Mouse (Mus musculus) brain, adult 2 months (tissue): Measurements from ENCODE around the gene Gcn1l1.
"Not testable (repeated sequence)": the region's sequence is repeated elsewhere in the genome, so short reads cannot be mapped to it uniquely, and the experiment has no call there.

Experiments used
- DNase-seq: peaks from one replicate; pipeline ENCODE4 v3.0.0; 2011; ENCODE audit warnings: low read depth, low spot score

Gene Gcn1l1

DNA sequence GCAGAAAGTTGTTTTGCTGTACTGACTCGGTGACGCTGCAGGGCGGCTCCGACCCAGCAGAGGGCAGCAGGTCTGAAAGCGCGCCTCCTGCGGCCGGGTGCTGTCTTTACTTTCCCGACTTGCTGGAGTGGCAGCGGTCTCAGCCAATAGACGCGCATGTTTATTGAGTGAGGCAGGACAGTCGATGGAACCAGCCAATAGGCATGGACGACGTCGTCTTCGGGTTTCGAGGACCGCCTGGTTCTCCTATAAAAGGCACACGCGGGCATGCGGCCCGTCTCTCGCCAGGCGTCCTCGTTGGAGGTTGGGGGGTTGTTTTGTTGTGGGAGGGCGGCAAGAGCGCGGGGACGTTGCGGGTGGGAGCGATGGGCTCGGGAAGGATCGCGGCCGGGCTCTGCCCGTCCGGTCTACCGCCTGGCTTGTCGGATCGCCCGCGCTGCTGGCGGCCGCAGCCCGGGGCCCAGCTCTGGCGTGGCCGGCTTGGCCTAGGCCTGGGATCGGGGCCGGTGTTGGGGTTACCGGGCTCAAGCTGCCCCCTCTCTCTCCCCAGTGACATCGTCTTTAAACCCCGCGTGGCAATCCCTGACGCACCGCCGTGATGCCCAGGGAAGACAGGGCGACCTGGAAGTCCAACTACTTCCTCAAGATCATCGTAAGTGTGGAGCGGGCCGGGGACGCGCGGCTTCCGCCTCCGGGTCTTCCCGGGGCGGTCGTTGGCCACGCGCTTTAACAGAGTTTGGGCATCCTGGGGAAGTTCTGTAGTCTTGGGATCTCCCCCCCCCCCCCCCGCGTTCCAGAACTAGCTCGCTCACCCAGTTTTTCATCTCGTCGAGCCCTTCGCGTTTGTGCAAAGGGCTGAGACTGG is 5.6 kb upstream of the Gcn1l1 start, which contains the start of gene Rplp0:
TSS of gene Rplp0 (plus strand) at position 231 of the 865 bp plus-strand sequence.
- DNase-seq, result peak; percentile 100

DNA sequence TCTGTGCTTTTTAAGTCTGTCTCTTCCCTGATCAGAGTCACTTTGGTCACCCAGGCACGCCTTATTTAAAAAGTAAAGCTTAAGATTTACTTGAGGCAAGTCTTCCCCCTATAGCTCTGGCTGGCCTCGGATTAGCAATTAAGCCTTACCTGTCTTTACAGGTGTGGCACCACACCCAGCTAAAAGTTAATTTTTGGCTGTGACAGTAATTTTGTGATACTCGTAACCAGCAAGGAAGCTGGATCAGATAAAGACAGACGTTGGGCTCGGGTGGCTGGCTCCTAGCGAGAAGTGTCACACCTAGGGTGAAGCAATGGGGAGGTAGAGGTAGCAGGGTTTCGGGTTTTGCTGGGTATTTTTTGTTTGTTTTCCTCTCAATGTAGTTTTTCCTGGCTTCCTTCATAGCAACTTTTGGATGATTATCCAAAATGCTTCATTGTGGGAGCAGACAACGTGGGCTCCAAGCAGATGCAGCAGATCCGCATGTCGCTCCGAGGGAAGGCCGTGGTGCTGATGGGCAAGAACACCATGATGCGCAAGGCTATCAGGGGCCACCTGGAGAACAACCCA is 4.6 kb upstream of the Gcn1l1 start:
- no peak for DNase-seq

DNA sequence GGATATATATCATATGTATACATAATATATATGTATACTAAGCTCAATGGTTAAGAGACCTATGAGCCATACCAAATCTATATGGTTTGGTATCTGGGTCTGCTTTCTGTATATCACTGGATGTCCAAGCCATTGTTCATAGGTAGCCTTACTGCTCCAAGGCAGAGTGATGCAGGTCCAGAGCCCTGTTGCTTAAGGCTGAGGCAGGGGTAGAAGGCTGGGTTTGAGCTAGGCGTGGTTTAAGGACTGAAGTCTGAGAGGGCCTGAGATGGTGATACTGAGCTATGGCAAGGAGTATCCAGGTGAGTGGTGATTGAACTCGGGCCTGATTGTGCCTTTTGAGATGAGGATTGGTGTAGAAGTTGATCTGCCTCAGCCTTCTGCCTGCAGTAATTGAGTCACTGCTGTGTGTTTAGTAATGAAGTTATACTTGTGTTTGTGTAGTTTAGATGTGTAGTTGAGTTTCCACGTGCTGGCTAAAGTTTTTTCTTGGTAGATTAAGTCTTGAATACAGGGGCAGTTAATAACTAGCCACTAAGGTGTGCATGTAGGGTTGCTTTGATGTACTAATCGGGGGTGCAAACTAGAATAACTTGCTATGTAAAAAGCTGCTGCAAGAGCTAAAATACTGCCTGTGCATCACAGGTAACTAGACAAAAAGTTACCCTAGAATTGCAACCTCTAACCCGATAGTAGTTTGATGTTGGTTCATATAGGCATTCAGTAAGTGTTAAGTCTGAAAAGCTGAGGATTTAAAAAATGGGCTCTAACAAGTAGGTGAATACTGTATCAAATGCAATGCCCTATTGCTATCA is 1.1 kb upstream of the Gcn1l1 start:
- DNase-seq, result no peak

DNA sequence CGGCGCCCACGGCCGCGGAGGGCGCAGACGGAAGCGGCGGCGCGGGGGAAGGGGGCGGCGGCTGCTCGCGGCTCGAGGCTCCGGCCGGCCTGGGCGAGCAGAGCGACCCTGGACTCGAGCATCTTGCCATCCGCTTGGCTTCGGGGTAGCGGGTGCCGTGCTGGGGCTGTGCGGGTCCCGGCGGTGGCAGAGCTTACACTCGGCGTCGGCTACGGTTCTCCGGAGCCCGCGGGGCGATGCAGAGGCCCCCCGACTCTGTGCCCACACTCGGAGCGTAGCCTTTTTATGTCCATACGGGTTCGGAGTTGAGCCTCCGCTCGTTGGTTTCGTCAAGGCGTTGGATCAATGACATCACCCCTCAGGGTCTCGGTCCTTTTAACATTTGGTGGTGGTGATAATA is 349 bp downstream of the Gcn1l1 start:
- no peak for DNase-seq

DNA sequence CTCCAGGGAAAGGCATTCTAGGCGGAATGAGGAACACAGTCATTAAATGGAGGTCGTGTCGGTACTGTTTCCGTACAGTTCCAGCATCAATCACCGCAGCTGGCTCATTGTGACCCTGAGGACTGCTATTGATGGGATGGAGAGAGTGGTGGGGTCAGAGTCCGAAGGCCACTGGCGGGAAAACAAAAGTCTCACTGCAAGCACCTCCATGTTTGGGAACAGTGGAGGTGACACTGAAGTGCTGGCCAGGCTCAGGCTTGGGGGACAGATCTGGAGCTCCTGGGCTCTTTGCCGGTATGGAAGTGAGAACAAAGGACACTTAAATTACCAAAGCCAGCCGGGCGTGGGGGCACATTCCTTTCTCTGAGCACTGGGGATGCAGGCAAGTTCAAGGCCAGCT is 3.6 kb downstream of the Gcn1l1 start:
- no peak for DNase-seq

DNA sequence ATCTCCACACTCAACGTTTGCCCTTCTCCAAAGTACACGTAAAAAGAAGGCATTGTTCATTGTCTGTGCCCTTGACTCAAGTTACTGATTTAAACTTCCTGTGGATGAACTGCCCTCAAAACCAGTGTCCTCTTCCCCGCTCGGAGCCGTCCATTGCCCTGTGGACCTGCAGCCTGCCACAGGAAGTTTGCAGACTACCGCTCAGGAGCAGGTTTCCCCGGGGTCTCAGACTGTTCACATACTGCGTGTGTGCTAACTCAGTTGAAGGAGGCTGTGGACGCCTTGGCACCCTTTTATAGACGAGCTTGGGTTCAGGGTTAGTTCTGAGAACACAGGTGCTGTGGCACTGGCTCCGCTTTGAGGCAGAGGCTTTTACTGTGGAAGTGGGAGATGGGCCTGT is 4.3 kb downstream of the Gcn1l1 start:
- no peak for DNase-seq

DNA sequence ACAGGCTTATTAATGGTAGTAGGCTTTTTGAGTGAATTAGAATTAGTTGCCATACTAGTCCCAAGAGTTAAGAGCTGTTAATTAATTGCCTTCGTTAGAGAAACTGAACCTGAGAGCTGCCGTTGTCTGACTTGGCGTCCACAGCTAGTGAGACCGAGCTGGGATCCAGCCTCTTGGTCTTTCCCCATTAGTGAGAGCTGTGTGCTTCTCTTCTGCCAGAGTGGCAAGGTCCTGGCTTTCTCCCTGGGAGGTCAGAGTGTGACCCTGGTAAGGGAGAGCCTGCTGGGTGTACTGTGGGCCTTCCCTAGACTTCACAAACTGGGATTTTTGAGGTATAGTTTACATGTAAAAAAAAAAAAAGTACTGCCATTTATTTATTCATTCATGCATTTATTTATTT is 4.7 kb downstream of the Gcn1l1 start:
- DNase-seq, result no peak

DNA sequence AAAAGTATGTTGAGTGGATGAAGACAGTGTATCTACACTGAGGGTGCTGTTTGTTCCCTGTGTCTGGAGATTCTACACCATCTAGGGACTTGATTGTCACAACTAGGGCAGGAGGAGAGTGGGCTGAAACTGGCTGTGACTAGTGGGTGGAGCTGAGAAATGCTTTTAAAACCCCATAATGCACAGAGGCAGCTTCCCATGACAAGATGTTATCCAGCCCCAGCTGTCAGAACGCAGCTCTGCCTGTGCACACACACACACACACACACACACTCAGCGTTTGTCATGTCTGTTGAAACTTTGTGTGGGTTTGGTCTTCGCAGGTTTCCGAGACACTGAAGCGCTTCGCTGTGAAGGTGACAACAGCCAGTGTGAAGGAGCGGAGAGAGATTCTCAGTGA is 6.0 kb downstream of the Gcn1l1 start:
- DNase-seq, result peak; percentile 93

DNA sequence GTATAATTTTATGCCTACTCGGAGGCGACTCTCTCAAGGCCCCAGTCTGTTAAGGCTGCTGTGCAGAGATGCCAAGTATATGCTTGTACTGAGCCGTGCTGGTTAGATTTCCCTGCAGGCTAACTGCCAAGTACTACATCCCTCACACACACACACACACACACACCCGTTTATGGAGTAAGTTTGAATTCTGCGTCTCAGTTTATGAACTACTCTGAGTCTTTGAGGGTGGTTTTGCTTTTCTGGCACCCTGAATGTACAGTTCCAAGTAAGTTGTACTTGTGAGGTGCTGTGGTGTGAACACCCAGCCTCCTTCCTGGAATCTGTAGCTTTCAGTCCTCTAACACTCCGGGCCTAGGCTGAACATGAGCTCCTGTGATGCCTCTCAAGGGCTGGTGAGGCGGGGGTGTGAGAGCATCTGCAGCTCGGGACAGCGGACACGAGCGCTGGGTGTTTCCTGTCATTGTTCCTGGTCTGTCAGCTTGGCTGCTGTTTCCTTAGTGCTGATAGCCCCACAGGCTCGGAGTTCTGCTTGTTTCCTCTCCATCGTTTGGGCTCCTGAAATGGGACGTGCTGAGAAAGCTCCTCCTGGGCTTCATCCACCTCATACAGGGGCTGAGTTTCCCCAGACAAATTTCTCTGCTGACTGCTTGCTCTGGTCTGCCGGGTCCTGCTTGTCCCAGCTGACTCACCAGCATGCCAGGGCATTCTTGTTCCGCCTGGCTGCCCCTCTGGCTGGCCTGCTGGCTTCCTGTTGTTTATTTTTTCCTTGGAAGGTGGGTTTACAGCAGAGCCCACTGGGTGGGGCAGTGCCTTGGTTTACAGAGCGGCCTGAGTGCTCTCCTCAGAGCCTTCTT is 7.9 kb downstream of the Gcn1l1 start:
- peak; percentile 81 for DNase-seq

DNA sequence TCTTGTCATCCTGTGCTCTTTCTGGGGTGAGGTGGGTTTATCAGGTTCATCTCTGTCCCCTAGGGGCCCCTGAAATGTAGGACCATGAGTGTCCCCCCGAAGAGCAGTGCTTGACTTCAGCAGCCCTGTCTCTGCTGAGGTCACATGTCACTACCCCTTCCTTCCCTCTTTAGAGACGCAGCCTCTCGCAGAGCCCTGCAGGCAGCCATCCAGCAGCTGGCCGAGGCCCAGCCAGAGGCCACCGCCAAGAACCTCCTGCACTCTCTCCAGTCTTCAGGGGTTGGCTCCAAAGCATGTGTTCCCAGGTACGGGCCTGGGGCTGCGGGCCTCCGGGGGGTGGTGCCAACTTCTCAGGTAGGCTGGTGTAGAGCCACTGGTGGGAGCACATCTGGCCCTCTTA is 9.9 kb downstream of the Gcn1l1 start:
- peak; percentile 45 for DNase-seq

DNA sequence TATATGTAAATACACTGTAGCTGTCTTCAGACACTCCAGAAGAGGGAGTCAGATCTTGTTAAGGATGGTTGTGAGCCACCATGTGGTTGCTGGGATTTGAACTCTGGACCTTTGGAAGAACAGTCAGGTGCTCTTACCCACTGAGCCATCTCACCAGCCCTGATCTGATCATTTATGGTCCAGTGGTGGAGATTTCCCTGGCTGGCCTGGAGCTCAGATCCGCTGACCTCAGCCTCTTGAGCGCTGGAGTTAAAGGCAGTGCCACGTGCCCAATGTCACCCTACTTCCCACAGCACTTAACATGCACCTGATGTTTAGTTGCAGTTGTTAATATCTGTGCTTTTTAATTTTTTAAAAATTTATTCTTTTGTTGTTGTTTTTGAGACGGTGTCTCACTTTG is 12.6 kb downstream of the Gcn1l1 start:
- not testable (repeated sequence) for DNase-seq

DNA sequence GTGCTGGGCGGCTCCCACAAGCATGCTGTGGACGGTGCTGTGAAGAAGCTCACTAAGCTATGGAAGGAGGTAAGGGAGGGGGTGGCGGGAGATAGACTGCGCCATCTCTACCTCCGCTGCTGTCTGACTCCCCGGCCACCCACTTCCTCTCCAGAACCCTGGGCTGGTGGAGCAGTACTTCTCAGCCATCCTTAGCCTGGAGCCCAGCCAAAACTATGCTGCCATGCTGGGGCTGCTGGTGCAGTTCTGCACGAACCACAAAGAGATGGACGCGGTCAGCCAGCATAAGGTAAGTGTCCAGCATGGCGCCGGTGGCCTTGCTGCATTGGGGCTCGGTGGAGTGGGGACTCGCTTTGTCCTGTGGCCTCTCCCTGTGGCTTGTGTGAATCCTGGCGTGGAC is 13.9 kb downstream of the Gcn1l1 start:
- DNase-seq, result peak; percentile 46

DNA sequence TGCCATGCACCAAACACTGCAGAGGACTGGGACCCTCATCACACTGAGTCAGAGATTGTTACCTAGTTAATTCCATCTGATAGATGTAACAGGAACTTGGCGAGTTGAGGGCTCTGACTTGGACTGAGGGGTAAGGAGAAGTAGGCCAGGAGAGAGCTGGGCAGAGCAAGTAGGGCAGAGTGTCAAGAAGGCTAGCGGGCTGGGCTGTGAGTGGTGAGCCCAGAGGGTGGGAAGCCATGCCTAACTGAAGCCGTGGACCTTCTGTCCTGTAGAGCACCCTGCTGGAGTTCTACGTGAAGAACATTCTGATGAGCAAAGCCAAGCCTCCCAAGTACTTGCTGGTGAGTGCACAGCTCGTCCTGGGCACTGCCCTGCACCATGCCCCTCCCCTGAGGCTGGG is 14.3 kb downstream of the Gcn1l1 start:
- DNase-seq, result peak; percentile 39

DNA sequence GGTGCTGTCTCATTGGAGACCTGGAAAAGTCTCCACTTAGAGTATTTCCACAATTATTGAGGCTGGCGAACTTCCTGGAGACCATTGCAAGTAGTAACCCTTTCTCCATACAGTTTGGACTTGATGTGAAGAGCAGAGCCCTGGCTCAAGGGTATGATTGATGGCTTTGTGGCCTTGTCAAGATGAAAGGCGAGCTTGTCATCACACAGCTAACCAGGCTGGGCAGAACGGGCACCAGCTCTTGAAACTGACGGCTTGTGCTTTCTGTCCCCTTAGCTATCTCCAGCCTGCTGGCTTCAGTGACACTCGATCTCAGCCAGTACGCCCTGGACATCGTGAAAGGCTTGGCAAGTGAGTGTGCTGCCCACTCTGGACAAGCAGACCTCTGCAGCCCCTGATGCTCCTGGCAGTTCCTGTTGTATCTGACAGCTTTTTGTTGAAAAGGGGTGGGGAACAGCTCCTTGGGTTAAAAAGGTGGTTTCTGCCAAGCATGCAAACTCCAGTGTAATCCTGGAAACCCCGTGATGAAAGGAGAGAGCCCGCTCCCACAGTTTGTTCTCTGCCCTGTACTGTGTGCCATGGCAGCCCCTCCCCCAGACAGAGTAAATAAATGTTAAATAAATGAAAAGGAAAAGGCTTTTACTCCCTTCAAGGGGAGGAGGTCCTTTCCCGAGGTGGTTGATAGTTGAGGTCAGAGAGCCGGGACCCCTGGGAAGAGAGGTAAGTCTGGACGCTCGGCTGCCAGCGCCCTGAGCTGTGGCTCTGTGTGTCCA is 15.4 kb downstream of the Gcn1l1 start:
- DNase-seq, result no peak

DNA sequence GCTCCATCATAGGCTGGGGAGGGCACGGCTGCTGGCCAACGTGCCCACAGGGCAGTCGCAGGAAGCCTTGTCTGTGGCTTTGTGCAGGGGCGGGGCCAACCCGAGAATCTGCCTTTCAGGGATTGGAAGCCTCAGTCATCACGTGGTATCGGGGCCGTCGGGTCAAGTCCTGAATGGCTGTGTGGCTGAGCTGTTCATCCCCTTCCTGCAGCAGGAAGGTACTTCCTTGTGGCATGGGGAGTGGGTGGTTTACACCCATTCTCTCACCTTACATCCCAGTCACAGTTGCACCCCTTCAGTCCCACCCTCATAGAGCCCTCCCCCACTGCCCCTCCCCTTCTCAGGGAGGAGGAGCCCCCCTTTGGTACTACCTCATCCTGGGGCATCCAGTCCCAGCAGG is 16.6 kb downstream of the Gcn1l1 start:
- DNase-seq, result no peak

DNA sequence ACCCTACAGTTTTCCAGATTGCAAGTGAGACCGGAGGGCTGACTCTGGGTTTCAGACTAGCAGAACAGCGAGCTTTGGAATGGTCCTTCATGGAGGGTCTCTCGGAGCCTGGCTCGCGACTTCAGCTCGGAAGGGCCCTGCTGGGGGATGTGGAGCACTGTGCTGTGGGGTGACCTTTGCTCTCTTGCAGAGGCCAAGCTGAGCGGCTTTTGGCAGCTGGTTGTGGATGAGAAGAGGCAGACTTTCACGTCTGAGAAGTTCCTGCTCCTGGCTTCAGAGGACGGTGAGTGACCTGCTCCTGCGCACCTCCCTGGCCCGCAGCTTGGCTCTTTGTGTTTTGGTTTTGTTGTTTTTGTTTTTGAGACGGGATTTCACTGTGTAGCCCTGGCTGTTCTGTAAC is 20.6 kb downstream of the Gcn1l1 start:
- DNase-seq, result no peak

DNA sequence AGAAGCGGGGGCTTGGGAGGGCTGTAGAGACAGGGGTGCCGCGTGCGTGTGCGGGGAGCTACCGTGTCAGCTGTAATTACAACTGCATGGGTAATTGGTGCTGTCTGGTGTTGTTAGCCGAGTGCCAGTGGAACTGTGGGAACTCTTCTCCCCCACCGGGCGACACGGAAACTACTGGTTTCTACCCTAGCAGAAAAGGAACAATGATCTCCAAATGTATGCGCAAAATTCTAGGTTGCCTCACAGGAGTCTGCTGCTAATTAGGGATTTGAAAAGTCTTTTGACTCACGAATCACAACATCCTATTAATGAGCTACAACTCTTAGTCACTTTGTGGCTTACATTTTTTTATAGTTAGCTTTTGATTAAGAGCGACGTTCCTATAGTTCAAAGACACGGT is 21.1 kb downstream of the Gcn1l1 start:
- peak; percentile 86 for DNase-seq

DNA sequence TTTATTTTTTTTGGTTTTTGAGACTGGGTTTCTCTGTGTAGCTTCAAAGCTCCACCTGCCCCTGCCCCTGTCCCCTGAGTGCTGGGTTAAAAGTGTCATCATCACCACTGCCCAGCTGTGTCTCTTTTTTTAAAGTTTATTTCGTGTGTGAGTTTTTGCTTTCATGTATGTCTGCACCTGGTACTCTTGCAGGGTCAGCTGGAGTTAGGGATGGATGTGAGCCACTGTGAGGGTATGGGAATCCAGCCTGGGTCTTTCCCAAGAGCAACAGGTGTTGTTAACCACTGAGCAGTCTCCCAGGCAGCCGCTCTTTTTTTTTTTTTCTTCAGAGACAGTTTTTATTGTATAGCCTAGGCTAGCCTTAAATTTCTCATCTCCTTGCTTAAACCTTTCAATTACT is 21.7 kb downstream of the Gcn1l1 start:
- DNase-seq, result no peak

DNA sequence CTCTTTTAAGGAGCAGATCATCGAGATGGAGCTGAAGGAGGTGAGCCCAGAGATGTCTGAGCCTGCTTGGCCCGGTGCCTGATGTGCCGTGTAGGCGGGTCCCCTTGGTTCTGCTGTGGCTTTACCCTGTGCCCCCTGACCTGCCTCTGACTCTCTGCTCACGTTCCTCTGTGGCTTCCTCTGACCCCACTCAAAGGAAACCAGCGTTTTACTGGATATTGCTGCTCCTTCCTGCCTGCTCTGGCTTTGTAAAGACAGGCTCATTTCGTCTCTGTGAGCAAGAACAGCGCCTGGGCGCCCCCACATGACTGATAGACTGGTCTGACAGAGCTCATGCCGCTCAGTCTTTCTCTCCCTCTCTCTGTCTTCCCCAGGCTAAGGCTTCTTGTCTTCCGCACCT is 26.0 kb downstream of the Gcn1l1 start:
- no peak for DNase-seq

DNA sequence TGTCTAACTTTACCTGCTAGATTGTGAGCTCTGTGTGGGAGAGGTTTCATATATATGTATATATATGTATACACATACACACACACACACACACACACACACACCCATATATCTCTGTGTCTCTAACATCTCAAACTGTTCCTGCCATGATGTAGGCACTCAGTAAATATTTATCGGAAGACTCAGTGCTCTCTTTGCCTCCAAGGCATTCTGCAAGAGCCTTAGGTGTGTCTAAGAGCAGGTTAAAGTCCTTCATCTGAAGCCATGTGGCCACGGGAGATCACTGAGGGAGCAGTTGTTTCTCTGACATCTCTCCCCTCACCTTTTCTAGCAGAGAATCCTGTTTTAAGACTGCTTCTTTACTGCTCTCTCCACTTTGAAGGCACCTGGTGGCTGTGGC is 26.5 kb downstream of the Gcn1l1 start:
- no peak for DNase-seq

DNA sequence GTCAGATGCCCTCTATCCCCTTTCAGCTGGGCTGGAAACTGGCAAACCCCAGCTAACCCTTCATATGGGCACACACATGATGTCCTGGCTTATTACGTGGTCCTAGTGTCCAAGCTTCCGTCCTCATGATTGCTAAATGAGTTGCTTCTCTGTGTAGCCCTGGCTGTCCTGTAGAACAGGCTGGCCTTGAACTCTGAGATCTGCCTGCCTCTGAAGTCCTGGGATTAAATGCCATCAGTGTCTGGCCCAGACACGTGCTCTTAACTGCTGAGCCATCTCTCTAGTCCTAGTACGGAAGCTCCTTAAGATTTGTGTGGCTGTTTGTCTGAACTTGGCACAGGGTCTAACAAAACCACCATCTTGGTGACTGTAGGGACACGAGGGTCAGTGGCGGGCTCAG is 38.5 kb downstream of the Gcn1l1 start:
- DNase-seq, result no peak
